Mouse (Mus musculus): ENCODE results near the gene Babam2. TPM values are rescaled to one million over a fixed set of nuclear protein-coding genes. Genes with fewer than 3 reads are reported as not detected.

The Babam2 gene
- total RNA-seq, 2 experiments from 2014 or later = 49.3 to 50.4 TPM

DNA sequence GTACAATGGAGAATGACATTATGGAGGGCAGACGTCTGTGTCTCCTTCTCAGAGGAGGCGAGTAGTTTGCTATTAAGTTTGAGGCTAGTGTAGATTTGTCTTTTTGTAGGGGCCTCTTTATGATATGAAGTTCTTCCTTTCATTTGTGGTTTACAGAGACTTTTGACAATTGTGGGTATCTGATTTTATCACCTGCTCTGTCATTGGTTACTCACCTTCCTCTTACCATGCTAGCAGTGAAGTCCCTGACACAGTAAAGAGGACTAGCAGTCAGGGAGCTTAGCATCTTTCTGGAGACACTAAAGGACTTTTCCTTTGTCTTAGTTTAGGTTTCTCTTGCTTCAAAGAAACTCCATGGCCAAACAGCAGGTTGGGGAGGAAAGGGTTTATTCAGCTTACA is 28.4 kb downstream of the Babam2 start:
- no peak for DNase-seq (ENCODE audit: low spot score in 2 of 2)
- no peak overlapping the region for H3K4me3 ChIP-seq
- no peak overlapping the region for H3K27ac ChIP-seq
- TF ChIP-seq CTCF (conservative IDR thresholded peaks at IDR 0.05) = no peak

DNA sequence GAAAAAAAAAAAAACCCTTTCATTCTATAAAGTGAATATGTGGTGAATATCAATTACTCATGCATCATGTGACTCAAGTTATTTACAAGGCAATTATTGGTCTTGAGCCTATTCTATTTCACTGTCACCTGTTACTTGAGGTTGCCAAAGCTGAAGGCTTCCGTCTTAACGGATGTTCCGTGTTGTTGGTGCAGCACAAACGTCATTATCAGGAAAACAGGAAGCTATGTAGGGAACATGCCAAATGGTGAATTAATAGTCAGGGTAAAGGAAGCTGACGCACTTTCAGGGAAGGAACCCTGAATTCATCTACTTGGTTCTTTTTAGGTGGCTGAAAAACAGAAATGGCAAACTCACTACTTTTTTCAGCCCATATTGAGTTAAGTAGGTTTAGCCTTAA is 30.0 kb downstream of the Babam2 start:
- DNase-seq (ENCODE audit: low spot score in 2 of 2) = no peak
- no peak for TF ChIP-seq CTCF (conservative IDR thresholded peaks at IDR 0.05)
- Histone ChIP-seq H3K27ac (no peak overlapping the region), H3K4me3 (no peak overlapping the region)

DNA sequence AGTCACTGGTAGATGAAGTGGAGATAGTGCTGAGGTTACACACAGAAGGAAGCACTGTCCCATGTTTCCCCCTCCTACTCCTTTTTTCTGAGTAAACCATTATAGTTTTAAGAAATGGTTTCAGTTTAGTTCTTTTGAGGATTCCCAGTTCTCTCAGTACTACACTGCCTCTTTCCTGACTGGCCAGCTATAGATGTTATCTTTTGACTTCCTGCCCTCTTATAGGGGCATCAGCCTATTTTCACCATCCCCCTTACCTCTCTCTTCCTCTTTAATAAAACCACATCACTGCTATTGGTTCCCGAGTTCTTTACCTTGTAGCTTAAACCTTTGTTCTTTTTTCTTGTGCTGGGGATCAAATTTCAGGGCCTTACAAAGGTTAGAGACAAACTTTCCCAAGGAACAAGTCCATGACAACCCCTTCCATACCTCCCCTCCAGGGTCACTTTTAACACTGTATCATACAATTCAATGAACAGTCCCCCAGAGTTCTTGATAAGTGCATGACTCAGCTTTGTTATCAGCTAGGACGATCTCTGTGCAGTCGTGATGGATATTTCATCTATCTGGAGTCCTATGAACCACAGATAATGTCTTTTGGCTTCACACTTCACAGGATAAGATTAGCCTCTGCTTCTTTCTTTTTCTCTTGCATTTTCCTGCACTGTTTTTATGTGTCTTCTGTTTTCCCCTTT is 35.3 kb downstream of the Babam2 start:
- DNase-seq (ENCODE audit: low spot score in 2 of 2) = no peak
- no peak for TF ChIP-seq CTCF (conservative IDR thresholded peaks at IDR 0.05)
- H3K4me3 ChIP-seq = no peak overlapping the region
- H3K27ac ChIP-seq = no peak overlapping the region

DNA sequence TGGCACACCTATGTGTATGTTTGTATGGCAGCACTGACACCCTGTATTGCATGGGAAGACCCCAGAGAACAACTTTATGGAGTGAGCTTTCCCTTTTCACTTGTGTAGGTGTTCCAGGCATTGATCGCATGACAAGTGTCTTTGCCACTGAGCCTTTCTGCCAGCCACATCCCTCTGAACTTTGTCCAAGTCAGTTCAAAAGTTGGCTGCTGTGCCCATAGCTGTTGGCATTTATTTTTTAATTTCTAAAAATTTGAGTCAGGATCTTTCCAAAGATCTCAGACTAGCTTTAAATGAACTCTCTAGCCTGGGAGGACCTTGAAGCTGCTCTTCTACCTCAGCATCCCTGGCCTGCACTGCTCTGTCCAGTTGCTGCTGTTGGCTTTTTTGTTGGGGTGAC is 44.4 kb downstream of the Babam2 start:
- H3K4me3 ChIP-seq = no peak overlapping the region
- no peak for DNase-seq (ENCODE audit: low spot score in 2 of 2)
- no peak for TF ChIP-seq CTCF (conservative IDR thresholded peaks at IDR 0.05)
- H3K27ac ChIP-seq = no peak overlapping the region

- TF ChIP-seq CTCF (conservative IDR thresholded peaks at IDR 0.05) = no peak
- Histone ChIP-seq H3K27ac (no peak overlapping the region), H3K4me3 (no peak overlapping the region)
- DNase-seq (ENCODE audit: low spot score in 2 of 2) = no peak
These were observed 45.1 kb downstream of the Babam2 start for GRCm38 (mm10) chr5:31742521-31743031.

DNA sequence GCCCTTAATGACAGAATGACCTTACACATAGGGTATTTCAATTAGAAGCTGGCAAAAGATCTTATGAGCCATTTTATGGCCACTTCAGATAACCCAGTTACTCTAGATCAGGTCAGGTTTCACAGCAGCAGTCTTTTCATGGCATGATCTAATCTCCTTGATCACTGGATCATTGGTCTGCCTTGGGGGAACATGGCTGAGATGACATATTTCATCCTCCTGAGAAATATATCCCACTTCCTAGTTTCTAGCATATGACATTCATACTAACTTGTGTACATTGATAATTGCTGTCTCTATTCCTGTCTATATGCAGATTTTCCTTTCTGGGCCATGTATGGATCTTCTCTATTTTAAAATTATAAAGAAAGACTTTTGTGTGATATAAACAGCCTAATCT is 51.9 kb downstream of the Babam2 start:
- Histone ChIP-seq H3K27ac (peak overlapping the region; percentile 87), H3K4me3 (no peak overlapping the region)
- no peak for TF ChIP-seq CTCF (conservative IDR thresholded peaks at IDR 0.05)
- DNase-seq (ENCODE audit: low spot score in 2 of 2) = no peak

DNA sequence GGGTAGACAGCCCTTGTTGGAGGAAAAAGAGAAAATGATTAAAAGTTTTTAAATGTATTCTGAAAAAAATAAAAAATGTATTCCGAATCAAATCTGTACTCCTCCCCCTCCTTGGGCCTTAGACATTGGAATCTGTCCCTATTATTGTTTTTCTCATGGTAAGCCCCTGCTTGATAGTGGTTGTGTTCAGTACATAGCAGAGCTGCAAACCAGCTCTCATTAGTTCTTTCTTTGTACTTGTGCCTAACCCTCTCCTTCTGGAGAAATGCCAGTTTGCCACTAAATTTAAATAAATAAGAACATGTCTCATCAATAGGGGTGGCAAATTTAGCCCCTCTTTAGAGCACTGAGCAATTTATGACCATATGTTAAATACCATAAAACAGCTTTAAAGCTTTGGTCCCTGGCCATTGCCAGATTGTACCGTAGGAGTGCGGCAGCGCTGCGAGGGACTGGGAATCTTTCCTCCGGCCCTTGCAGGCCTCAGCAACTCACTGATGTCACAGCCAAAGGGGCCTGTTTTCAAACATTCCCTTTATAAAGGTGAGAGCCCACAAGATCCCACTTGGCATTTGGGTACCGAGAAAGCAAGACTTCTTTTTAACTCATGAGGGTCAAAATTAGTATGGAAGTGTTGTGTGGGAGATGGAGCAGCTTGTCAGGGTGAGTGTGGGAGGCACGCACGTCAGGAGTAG is 52.9 kb downstream of the Babam2 start:
- TF ChIP-seq CTCF (conservative IDR thresholded peaks at IDR 0.05) = no peak
- H3K4me3 ChIP-seq = no peak overlapping the region
- H3K27ac ChIP-seq = peak overlapping the region; percentile 87
- DNase-seq (ENCODE audit: low spot score in 2 of 2) = peak; percentile 58 to 83

GRCm38 (mm10) chr5:31750955-31751354 is 53.5 kb downstream of the Babam2 start:
- H3K27ac ChIP-seq = peak overlapping the region; percentile 87
- TF ChIP-seq CTCF (conservative IDR thresholded peaks at IDR 0.05) = no peak
- H3K4me3 ChIP-seq = no peak overlapping the region
- peak in 1 of 2 experiments; percentile 57 for DNase-seq (ENCODE audit: low spot score in 2 of 2)

- Histone ChIP-seq H3K27ac (peak overlapping the region; percentile 36; the same call in 1 of the 2 replicates), H3K4me3 (no peak overlapping the region)
- DNase-seq (ENCODE audit: low spot score in 2 of 2) = no peak
- TF ChIP-seq CTCF (conservative IDR thresholded peaks at IDR 0.05) = no peak
These were observed 57.1 kb downstream of the Babam2 start for GRCm38 (mm10) chr5:31754634-31755033.

DNA sequence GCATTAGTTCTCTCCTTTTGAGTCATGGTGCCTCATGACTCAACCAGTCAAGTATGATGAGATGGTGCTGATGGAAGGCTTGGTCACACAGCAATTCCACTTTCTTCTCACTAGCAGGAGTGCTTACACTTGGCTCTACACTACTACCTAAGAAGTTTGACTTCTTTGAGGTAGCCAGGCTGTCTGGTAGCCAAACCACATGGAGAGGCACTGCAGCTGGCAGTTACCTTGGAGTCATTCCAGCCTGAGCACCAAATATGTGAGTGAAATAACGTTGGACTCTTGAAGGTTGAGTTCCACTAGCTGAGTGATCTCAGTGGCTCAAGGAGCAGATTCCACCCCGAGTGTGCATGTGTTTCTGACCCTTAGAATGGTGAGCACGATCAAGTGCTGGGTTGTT is 57.8 kb downstream of the Babam2 start:
- no peak for DNase-seq (ENCODE audit: low spot score in 2 of 2)
- no peak for TF ChIP-seq CTCF (conservative IDR thresholded peaks at IDR 0.05)
- Histone ChIP-seq H3K4me3 (no peak overlapping the region), H3K27ac (0 out of 2 replicates have a peak overlapping the region, but pooled peaks have one; percentile 36)

- Histone ChIP-seq H3K27ac (no peak overlapping the region), H3K4me3 (no peak overlapping the region)
- DNase-seq (ENCODE audit: low spot score in 2 of 2) = no peak
- no peak for TF ChIP-seq CTCF (conservative IDR thresholded peaks at IDR 0.05)
These were observed 61.0 kb downstream of the Babam2 start for GRCm38 (mm10) chr5:31758310-31759091.

- Histone ChIP-seq H3K4me3 (no peak overlapping the region), H3K27ac (no peak overlapping the region)
- no peak for TF ChIP-seq CTCF (conservative IDR thresholded peaks at IDR 0.05)
- DNase-seq (ENCODE audit: low spot score in 2 of 2) = no peak
These were observed 64.4 kb downstream of the Babam2 start for GRCm38 (mm10) chr5:31761836-31762235.

DNA sequence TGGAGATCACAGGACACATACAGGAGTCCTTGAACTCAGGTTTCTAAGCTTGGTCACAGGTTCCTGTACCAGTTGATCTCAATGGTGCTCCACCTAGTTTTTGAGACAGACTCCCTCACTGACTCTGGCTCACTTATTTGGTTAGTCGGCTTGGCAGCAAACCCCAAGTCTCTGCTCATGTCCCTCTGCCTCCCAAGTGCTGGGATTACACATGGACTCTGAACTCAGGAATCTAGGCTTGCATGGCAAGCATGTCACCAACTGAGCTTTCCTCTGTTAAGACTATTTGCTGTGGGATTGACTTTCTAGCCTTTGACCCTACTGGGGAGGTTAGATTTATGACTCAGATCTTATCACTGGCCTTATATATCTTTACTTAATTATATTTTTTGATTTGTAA is 65.3 kb downstream of the Babam2 start:
- Histone ChIP-seq H3K4me3 (no peak overlapping the region), H3K27ac (no peak overlapping the region)
- no peak for DNase-seq (ENCODE audit: low spot score in 2 of 2)
- TF ChIP-seq CTCF (conservative IDR thresholded peaks at IDR 0.05) = no peak
